Mouse (Mus musculus) midbrain, embryonic 12.5 days (tissue): ENCODE data around the gene Kcnb1. TPM values are rescaled to one million over a fixed set of nuclear protein-coding genes. Genes with fewer than 3 reads are reported as not detected.

Source experiments
- ATAC-seq: fragments of 200-750 bp; cut with Nextera tagmentation; 2 replicates; pipeline ENCODE4 v1.8.0; 2017; ENCODE audit warnings: low read depth, moderate TSS enrichment, moderate library complexity; ENCODE audit not compliant: low FRiP score
- H3K27ac ChIP-seq: fragments of 300-500 bp; sonication (generic); replicated peaks from 2 replicates; pipeline ENCODE4 v1.5.1; 2016; ENCODE audit warnings: mild to moderate bottlenecking
- H3K27me3 ChIP-seq: fragments of 300-500 bp; sonication (generic); 2 replicates; pipeline ENCODE4 v1.6.1; 2016; ENCODE audit warnings: mild to moderate bottlenecking
- H3K36me3 ChIP-seq: fragments of 300-500 bp; sonication (generic); 2 replicates; pipeline ENCODE4 v1.6.1; 2016
- H3K4me1 ChIP-seq: fragments of 300-500 bp; sonication (generic); 2 replicates; pipeline ENCODE4 v1.6.1; 2016
- H3K4me2 ChIP-seq: fragments of 300-500 bp; sonication (generic); replicated peaks from 2 replicates; pipeline ENCODE4 v1.6.1; 2016; ENCODE audit warnings: mild to moderate bottlenecking, moderate library complexity
- H3K4me3 ChIP-seq: fragments of 300-500 bp; sonication (generic); 2 replicates; pipeline ENCODE4 v1.5.1; 2016; ENCODE audit warnings: mild to moderate bottlenecking
- H3K9ac ChIP-seq: fragments of 300-500 bp; sonication (generic); replicated peaks from 2 replicates; pipeline ENCODE4 v1.6.1; 2016; ENCODE audit warnings: mild to moderate bottlenecking, moderate library complexity
- H3K9me3 ChIP-seq: fragments of 300-500 bp; sonication (generic); 2 replicates; pipeline ENCODE4 v1.6.1; 2016; ENCODE audit warnings: mild to moderate bottlenecking
- WGBS: fragments of 180-500 bp; shearing (Covaris S2); methylation state at CpG from one replicate; pipeline ENCODE4 v1.1.7; 2016; 5-methylcytosine and 5-hydroxymethylcytosine counted together
- polyA plus RNA-seq: library from polyadenylated mRNA; unstranded; fragments of >200 nt; fragmentation: Nextera tagmentation; extraction: Ambion mirVana; gene quantifications from 2 replicates; pipeline ENCODE4 v1.2.1, GENCODE M21; 2016

The Kcnb1 gene
- polyA plus RNA-seq, 1 experiment from 2014 or later: 1.4 TPM

GRCm38 (mm10) chr2:167201463-167202291 is 11.7 kb upstream of the Kcnb1 start:
- 28% methylated on average over 16 of the region's 16 CpGs for WGBS
- Histone ChIP-seq H3K4me3 (no peak overlapping the region), H3K4me2 (peak overlapping the region; percentile 16), H3K36me3 (no peaks in the 10 kb centered on the region), H3K9me3 (no peaks in the 10 kb centered on the region), H3K27me3 (0 out of 2 replicates have a peak, but pooled peaks cover 5% of the 10 kb centered on the region), H3K27ac (peak overlapping the region; percentile 75), H3K9ac (no peak overlapping the region), H3K4me1 (peaks cover 23% of the 10 kb centered on the region)
- ATAC-seq: peak; percentile 19; the same call in 1 of the 2 replicates

GRCm38 (mm10) chr2:167198660-167199427 is 8.9 kb upstream of the Kcnb1 start:
- no peak for ATAC-seq
- Histone ChIP-seq H3K27me3 (0 out of 2 replicates have a peak, but pooled peaks cover 5% of the 10 kb centered on the region), H3K36me3 (no peaks in the 10 kb centered on the region), H3K4me2 (no peak overlapping the region), H3K27ac (peak overlapping the region; percentile 12; the same call in 1 of the 2 replicates), H3K4me3 (no peak overlapping the region), H3K4me1 (peaks cover 23% of the 10 kb centered on the region), H3K9ac (no peak overlapping the region), H3K9me3 (no peaks in the 10 kb centered on the region)
- WGBS: 58% methylated on average over 13 of the region's 13 CpGs

GRCm38 (mm10) chr2:167193361-167193760 is 3.4 kb upstream of the Kcnb1 start:
- Histone ChIP-seq H3K27me3 (peaks cover 33% of the 10 kb centered on the region), H3K27ac (no peak overlapping the region), H3K4me3 (no peak overlapping the region), H3K36me3 (no peaks in the 10 kb centered on the region), H3K9me3 (no peaks in the 10 kb centered on the region), H3K4me2 (no peak overlapping the region), H3K9ac (no peak overlapping the region), H3K4me1 (peaks cover 22% of the 10 kb centered on the region)
- no peak for ATAC-seq
- WGBS: 85% methylated on average over 3 of the region's 3 CpGs

- Histone ChIP-seq H3K36me3 (no peaks in the 10 kb centered on the region), H3K27me3 (peaks cover 62% of the 10 kb centered on the region), H3K27ac (no peak overlapping the region), H3K4me3 (peak overlapping the region; percentile 60), H3K4me2 (peak overlapping the region; percentile 81), H3K9me3 (no peaks in the 10 kb centered on the region), H3K4me1 (peaks cover 26% of the 10 kb centered on the region), H3K9ac (peak overlapping the region; percentile 61; the same call in 1 of the 2 replicates)
- WGBS: under 1% methylated on average over 29 of the region's 91 CpGs
- ATAC-seq: peak; percentile 79
Measured at GRCm38 (mm10) chr2:167189291-167190075, 472 bp downstream of the Kcnb1 start.

GRCm38 (mm10) chr2:167188315-167189207 is 1.4 kb downstream of the Kcnb1 start:
- H3K27ac ChIP-seq: no peak overlapping the region
- ATAC-seq: peak; percentile 38
- H3K27me3 ChIP-seq: peaks cover 62% of the 10 kb centered on the region
- peaks cover 26% of the 10 kb centered on the region for H3K4me1 ChIP-seq
- WGBS: 22% methylated on average over 62 of the region's 83 CpGs
- no peak overlapping the region for H3K9ac ChIP-seq
- H3K4me2 ChIP-seq: peak overlapping the region; percentile 81
- H3K9me3 ChIP-seq: no peaks in the 10 kb centered on the region
- no peaks in the 10 kb centered on the region for H3K36me3 ChIP-seq
- peak overlapping the region; percentile 60 for H3K4me3 ChIP-seq

GRCm38 (mm10) chr2:167187119-167187518 is 2.8 kb downstream of the Kcnb1 start:
- no peak for ATAC-seq
- H3K27me3 ChIP-seq: peaks cover 62% of the 10 kb centered on the region

GRCm38 (mm10) chr2:167186544-167186943 is 3.4 kb downstream of the Kcnb1 start:
- Histone ChIP-seq H3K27me3 (peaks cover 58% of the 10 kb centered on the region), H3K4me1 (peaks cover 26% of the 10 kb centered on the region)
- WGBS: 45% methylated on average over 10 of the region's 10 CpGs

More at GRCm38 (mm10) chr2:167187119-167187518, 2.8 kb downstream of the Kcnb1 start:
- Histone ChIP-seq H3K9ac (no peak overlapping the region), H3K27ac (no peak overlapping the region), H3K36me3 (no peaks in the 10 kb centered on the region), H3K4me1 (peaks cover 26% of the 10 kb centered on the region), H3K9me3 (no peaks in the 10 kb centered on the region), H3K4me3 (no peak overlapping the region), H3K4me2 (no peak overlapping the region)
- WGBS: 80% methylated on average over 5 of the region's 5 CpGs

GRCm38 (mm10) chr2:167186003-167186402 is 4.0 kb downstream of the Kcnb1 start:
- 62% methylated on average over 13 of the region's 13 CpGs for WGBS

More at GRCm38 (mm10) chr2:167186544-167186943, 3.4 kb downstream of the Kcnb1 start:
- Histone ChIP-seq H3K4me2 (no peak overlapping the region), H3K9ac (no peak overlapping the region), H3K9me3 (no peaks in the 10 kb centered on the region), H3K4me3 (no peak overlapping the region), H3K36me3 (no peaks in the 10 kb centered on the region), H3K27ac (no peak overlapping the region)
- ATAC-seq: no peak

GRCm38 (mm10) chr2:167185432-167185831 is 4.5 kb downstream of the Kcnb1 start:
- Histone ChIP-seq H3K4me2 (no peak overlapping the region), H3K4me3 (no peak overlapping the region), H3K27ac (no peak overlapping the region), H3K36me3 (no peaks in the 10 kb centered on the region), H3K27me3 (peaks cover 47% of the 10 kb centered on the region), H3K4me1 (peaks cover 21% of the 10 kb centered on the region), H3K9me3 (no peaks in the 10 kb centered on the region), H3K9ac (no peak overlapping the region)
- no peak for ATAC-seq
- 96% methylated on average over 2 of the region's 2 CpGs for WGBS

More at GRCm38 (mm10) chr2:167186003-167186402, 4.0 kb downstream of the Kcnb1 start:
- Histone ChIP-seq H3K4me1 (peaks cover 26% of the 10 kb centered on the region), H3K36me3 (no peaks in the 10 kb centered on the region), H3K9ac (no peak overlapping the region), H3K4me3 (no peak overlapping the region), H3K27me3 (peaks cover 53% of the 10 kb centered on the region), H3K4me2 (no peak overlapping the region), H3K9me3 (no peaks in the 10 kb centered on the region), H3K27ac (no peak overlapping the region)
- no peak for ATAC-seq

- Histone ChIP-seq H3K27me3 (peaks cover 14% of the 10 kb centered on the region), H3K27ac (no peak overlapping the region), H3K4me2 (no peak overlapping the region), H3K4me1 (peaks cover 2% of the 10 kb centered on the region; the same call in 1 of the 2 replicates), H3K36me3 (no peaks in the 10 kb centered on the region), H3K4me3 (no peak overlapping the region), H3K9ac (no peak overlapping the region), H3K9me3 (no peaks in the 10 kb centered on the region)
- 84% methylated on average over 14 of the region's 14 CpGs for WGBS
- ATAC-seq: no peak
Measured at GRCm38 (mm10) chr2:167181662-167182389, 8.1 kb downstream of the Kcnb1 start.
